Mouse (Mus musculus) CH12.LX (cell line): ENCODE measurements around the gene Acadl.

Experiments used
- CTCF ChIP-seq, 2 experiments: IDR thresholded peaks in 1 of 2; conservative IDR thresholded peaks in 1 of 2; 2 replicates each; pipeline ENCODE4 v1.5.1; 2011 to 2012; ENCODE audit warnings: low read depth in 2 of 2, low read length in 2 of 2, improper control_type of control experiment in 1 of 2, inconsistent platforms in 1 of 2, mild to moderate bottlenecking in 1 of 2, moderate library complexity in 1 of 2
- GABPA ChIP-seq: IDR thresholded peaks from 2 replicates; pipeline ENCODE4 v1.6.1; 2012; ENCODE audit warnings: low read depth, low read length, improper control_type of control experiment, inconsistent platforms; ENCODE audit not compliant: insufficient replicate concordance
- JUND ChIP-seq: conservative IDR thresholded peaks from 2 replicates; pipeline ENCODE4 v1.6.1; 2011; ENCODE audit warnings: low read depth, low read length, improper control_type of control experiment
- KAT2A ChIP-seq: IDR thresholded peaks from 2 replicates; pipeline ENCODE4 v1.6.1; 2012; ENCODE audit warnings: low read length, improper control_type of control experiment, inconsistent platforms; ENCODE audit not compliant: insufficient replicate concordance
- MAZ ChIP-seq: IDR thresholded peaks from 2 replicates; pipeline ENCODE4 v1.6.1; 2012; ENCODE audit warnings: low read depth, mild to moderate bottlenecking, inconsistent platforms, low read length, improper control_type of control experiment, moderate library complexity
- MYC ChIP-seq: IDR thresholded peaks from 2 replicates; pipeline ENCODE4 v1.6.1; 2011; ENCODE audit warnings: low read depth, mild to moderate bottlenecking, improper control_type of control experiment, low read length
- PAX5 ChIP-seq: IDR thresholded peaks from 2 replicates; pipeline ENCODE4 v1.6.1; 2012; ENCODE audit warnings: low read length, inconsistent platforms, mixed read lengths
- POLR2A ChIP-seq: IDR thresholded peaks from 2 replicates; pipeline ENCODE4 v1.6.1; 2011; ENCODE audit warnings: low read depth, mild to moderate bottlenecking, improper control_type of control experiment, low read length
- TBP ChIP-seq: conservative IDR thresholded peaks from 2 replicates; pipeline ENCODE4 v1.6.1; 2011; ENCODE audit warnings: low read depth, low read length, improper control_type of control experiment
- UBTF ChIP-seq: IDR thresholded peaks from 2 replicates; pipeline ENCODE4 v1.6.1; 2012; ENCODE audit warnings: low read depth, mild to moderate bottlenecking, inconsistent platforms, low read length, improper control_type of control experiment, moderate library complexity
- USF1 ChIP-seq: IDR thresholded peaks from 2 replicates; pipeline ENCODE4 v1.6.1; 2014; ENCODE audit warnings: low read depth, mild to moderate bottlenecking, inconsistent platforms, low read length, improper control_type of control experiment

- TF ChIP-seq GABPA (no peak), POLR2A (no peak), TBP (no peak), MAZ (no peak), CTCF (conservative IDR thresholded peaks at IDR 0.05 in 1 of 2, IDR thresholded peaks at IDR 0.05 in 1 of 2; ENCODE audit: low read depth in 2 of 2, low read length in 2 of 2) (no peak), PAX5 (no peak), JUND (no peak), USF1 (no peak), KAT2A (no peak), MYC (no peak), UBTF (no peak)
These were observed 56.3 kb downstream of the Acadl start for GRCm38 (mm10) chr1:66806821-66807220.
